9 mouse cellular contexts compared by ENCODE assay signal in genomic region chr5:130048786-130049520, GRCm38 (mm10). TPM values are rescaled to one million over a fixed set of nuclear protein-coding genes. Genes with fewer than 3 reads are reported as not detected.
DNase-seq lines count a peak whose midpoint lies in the region; ATAC-seq lines count a peak whose summit lies in the region.
"Had no signal": no experiment of that assay in that cellular context is flagged by ENCODE, and none has a peak within 500 bp of the region (broad histone marks: within the 10 kb centered on the region; RNA-seq: fewer than 3 reads in every experiment).

No protein-coding gene starts in this region.

- H3K4me1 ChIP-seq in hindbrain, embryonic 12.5 days = no peaks in the 10 kb centered on the region
- H3K4me1 ChIP-seq in hindbrain, embryonic 11.5 days (replicated peaks; ENCODE audit: control insufficient read depth, insufficient read depth, low read length) = no peaks in the 10 kb centered on the region

- DNase-seq in hindbrain, embryonic 11.5 days (ENCODE audit: low spot score) = no peak
- peak; percentile 58 for DNase-seq in urinary bladder, postnatal 14 days (ENCODE audit: low spot score)
- DNase-seq in urinary bladder, postnatal 10 days (ENCODE audit: low spot score) = no peak
- DNase-seq in lung, postnatal 10 days = peak; percentile 69
- no peak for DNase-seq in thymus, postnatal 0 days (ENCODE audit: low spot score)
- no peak for DNase-seq in cerebellum, adult 11 months
- DNase-seq: adrenal gland, adult 8-10 months had no signal

- no peak for ATAC-seq in hindbrain, embryonic 12.5 days (ENCODE audit: low FRiP score)
- no peak for ATAC-seq in hindbrain, embryonic 11.5 days (ENCODE audit: low FRiP score)
- ATAC-seq in megakaryocyte-erythroid progenitor cell, adult 5-6 weeks (replicated peaks; ENCODE audit: low FRiP score, low TSS enrichment, poor library complexity, severe bottlenecking) = no peak

- peaks cover 65% of the 10 kb centered on the region for H3K36me3 ChIP-seq in hindbrain, embryonic 12.5 days
- H3K36me3 ChIP-seq in hindbrain, embryonic 11.5 days (ENCODE audit: control insufficient read depth, insufficient read depth, low read length) = peaks cover 7% of the 10 kb centered on the region

- H3K4me3 ChIP-seq in hindbrain, embryonic 12.5 days = no peak overlapping the region
- H3K4me3 ChIP-seq in hindbrain, embryonic 11.5 days (ENCODE audit: low read depth, low read length) = no peak overlapping the region

- no peak overlapping the region for H3K27ac ChIP-seq in hindbrain, embryonic 12.5 days
- H3K27ac ChIP-seq in hindbrain, embryonic 11.5 days (ENCODE audit: low read depth, low read length) = no peak overlapping the region

- WGBS in hindbrain, embryonic 12.5 days = 83% methylated on average over 15 of the region's 15 CpGs
- WGBS in hindbrain, embryonic 11.5 days = 84% methylated on average over 15 of the region's 15 CpGs

- H3K9ac ChIP-seq in hindbrain, embryonic 12.5 days = peak overlapping the region; percentile 15; the same call in 1 of the 2 replicates
- H3K9ac ChIP-seq in hindbrain, embryonic 11.5 days (ENCODE audit: low read depth, low read length) = no peak overlapping the region

- no peaks in the 10 kb centered on the region for H3K9me3 ChIP-seq in hindbrain, embryonic 12.5 days (replicated peaks)
- H3K9me3 ChIP-seq in hindbrain, embryonic 11.5 days (ENCODE audit: control insufficient read depth, low read length) = no peaks in the 10 kb centered on the region

- no peaks in the 10 kb centered on the region for H3K27me3 ChIP-seq in hindbrain, embryonic 12.5 days
- no peaks in the 10 kb centered on the region for H3K27me3 ChIP-seq in hindbrain, embryonic 11.5 days (ENCODE audit: control insufficient read depth, insufficient read depth, low read length)

- H3K4me2 ChIP-seq in hindbrain, embryonic 12.5 days (replicated peaks) = no peak overlapping the region
- no peak overlapping the region for H3K4me2 ChIP-seq in hindbrain, embryonic 11.5 days (replicated peaks; ENCODE audit: low read depth, low read length)

RNA-seq across cellular contexts. Expression of gene Crcp, which starts 19.9 kb away (rescaled TPM):
- 53.3 and 56.0 TPM in 2 replicates for polyA plus RNA-seq in hindbrain, embryonic 12.5 days (2016; fragmentation: Nextera tagmentation; extraction: Ambion mirVana)
- 42.2 and 44.8 TPM in 2 replicates for polyA plus RNA-seq in hindbrain, embryonic 11.5 days (2014; fragmentation: Nextera tagmentation; extraction: Ambion mirVana)
- polyA plus RNA-seq in thymus, postnatal 0 days (2015; fragmentation: Nextera tagmentation; extraction: Ambion mirVana) = 49.7 and 50.4 TPM in 2 replicates
- total RNA-seq in megakaryocyte-erythroid progenitor cell, adult 5-6 weeks (2014; fragmentation: Nextera tagmentation) = 33.3 and 58.9 TPM in 2 replicates
- total RNA-seq in megakaryocyte-erythroid progenitor cell, adult 5-6 weeks (2017) = 43.5 and 120 TPM in 2 replicates

RNA-seq across cellular contexts. Expression of gene Asl, which starts 19.9 kb away (rescaled TPM):
- polyA plus RNA-seq in hindbrain, embryonic 12.5 days (2016; fragmentation: Nextera tagmentation; extraction: Ambion mirVana) = 23.5 and 34.7 TPM in 2 replicates
- 26.0 and 34.1 TPM in 2 replicates for polyA plus RNA-seq in hindbrain, embryonic 11.5 days (2014; fragmentation: Nextera tagmentation; extraction: Ambion mirVana)
- 32.2 and 37.8 TPM in 2 replicates for polyA plus RNA-seq in thymus, postnatal 0 days (2015; fragmentation: Nextera tagmentation; extraction: Ambion mirVana)
- 13.7 and 19.9 TPM in 2 replicates for total RNA-seq in megakaryocyte-erythroid progenitor cell, adult 5-6 weeks (2014; fragmentation: Nextera tagmentation)
- total RNA-seq in megakaryocyte-erythroid progenitor cell, adult 5-6 weeks (2017) = 14.0 and 18.3 TPM in 2 replicates

RNA-seq across cellular contexts. Expression of gene Tpst1, which starts 24.2 kb away (rescaled TPM):
- 57.0 and 62.9 TPM in 2 replicates for polyA plus RNA-seq in hindbrain, embryonic 12.5 days (2016; fragmentation: Nextera tagmentation; extraction: Ambion mirVana)
- 61.5 and 63.7 TPM in 2 replicates for polyA plus RNA-seq in hindbrain, embryonic 11.5 days (2014; fragmentation: Nextera tagmentation; extraction: Ambion mirVana)
- polyA plus RNA-seq in thymus, postnatal 0 days (2015; fragmentation: Nextera tagmentation; extraction: Ambion mirVana) = 25.7 and 27.0 TPM in 2 replicates
- total RNA-seq in megakaryocyte-erythroid progenitor cell, adult 5-6 weeks (2014; fragmentation: Nextera tagmentation) = 12.1 and 17.6 TPM in 2 replicates
- total RNA-seq in megakaryocyte-erythroid progenitor cell, adult 5-6 weeks (2017) = 4.8 and 7.9 TPM in 2 replicates

RNA-seq across cellular contexts. Expression of gene Gusb, which starts 46.1 kb away (rescaled TPM):
- 31.4 and 31.5 TPM in 2 replicates for polyA plus RNA-seq in hindbrain, embryonic 12.5 days (2016; fragmentation: Nextera tagmentation; extraction: Ambion mirVana)
- polyA plus RNA-seq in hindbrain, embryonic 11.5 days (2014; fragmentation: Nextera tagmentation; extraction: Ambion mirVana) = 33.2 and 35.0 TPM in 2 replicates
- 59.3 and 61.2 TPM in 2 replicates for polyA plus RNA-seq in thymus, postnatal 0 days (2015; fragmentation: Nextera tagmentation; extraction: Ambion mirVana)
- total RNA-seq in megakaryocyte-erythroid progenitor cell, adult 5-6 weeks (2014; fragmentation: Nextera tagmentation) = 62.0 and 80.6 TPM in 2 replicates
- 36.1 and 42.0 TPM in 2 replicates for total RNA-seq in megakaryocyte-erythroid progenitor cell, adult 5-6 weeks (2017)

Comparison
In these comparisons a context has a peak if more than half of its experiments do, and no peak if none do; other contexts are left out.
1. DNase-seq: peak in urinary bladder, postnatal 14 days (single experiment) and lung, postnatal 10 days (single experiment); none in hindbrain, embryonic 11.5 days (single experiment), urinary bladder, postnatal 10 days (single experiment), thymus, postnatal 0 days (single experiment) and cerebellum, adult 11 months (single experiment).